Mouse (Mus musculus) liver, adult 2 months (tissue): Measurements from ENCODE around the gene Trpm7.

Experiments
- CTCF ChIP-seq: fragments of 200-500 bp; IDR thresholded peaks from 2 replicates; pipeline ENCODE4 v1.5.1; 2011; ENCODE audit warnings: low read depth, low read length, control low read depth
- POLR2A ChIP-seq: fragments of 200-500 bp; IDR thresholded peaks from 2 replicates; pipeline ENCODE4 v1.6.1; 2011; ENCODE audit warnings: low read length, control low read depth; ENCODE audit not compliant: insufficient read depth; ENCODE audit errors: extremely low read depth

GRCm38 (mm10) chr2:126865026-126865425 lies 11.0 kb downstream of the Trpm7 start:
- no peak for TF ChIP-seq CTCF
- TF ChIP-seq POLR2A: no peak
